Mouse (Mus musculus) CH12.LX (cell line): ENCODE results near the gene Brinp3. TPM values are rescaled to one million over a fixed set of nuclear protein-coding genes. Genes with fewer than 3 reads are reported as not detected.

Source experiments
- DNase-seq: peaks from one replicate; pipeline ENCODE4 v3.0.0-alpha.2; 2013; ENCODE audit errors: extremely low read depth
- H3K27ac ChIP-seq: 2 replicates; pipeline ENCODE4 v1.5.1; 2012; ENCODE audit warnings: low read depth, mild to moderate bottlenecking, control low read depth, moderate library complexity; ENCODE audit not compliant: insufficient read depth
- H3K27me3 ChIP-seq: replicated peaks from 2 replicates; pipeline ENCODE3; 2012; ENCODE audit warnings: inconsistent platforms
- H3K36me3 ChIP-seq, 2 experiments: replicated peaks in 1 of 2; 2 replicates each; pipeline versions ENCODE3 to v1.6.1; 2012; ENCODE audit warnings: inconsistent platforms in 1 of 2, low read length in 1 of 2, mild to moderate bottlenecking in 1 of 2, mixed read lengths in 1 of 2, moderate library complexity in 1 of 2; ENCODE audit not compliant: control insufficient read depth in 1 of 2, insufficient read depth in 1 of 2
- H3K4me1 ChIP-seq, 2 experiments: 2 replicates each; pipeline ENCODE4 v1.6.1; 2012; ENCODE audit warnings: inconsistent platforms in 1 of 2, moderate library complexity in 1 of 2; ENCODE audit not compliant: insufficient read depth in 2 of 2, control insufficient read depth in 1 of 2
- H3K4me2 ChIP-seq: 2 replicates; pipeline ENCODE4 v1.6.1; 2012; ENCODE audit warnings: low read depth, mild to moderate bottlenecking, control low read depth; ENCODE audit not compliant: poor library complexity, insufficient read depth, severe bottlenecking
- H3K4me3 ChIP-seq, 3 experiments: fragments of 150-350 bp in 1 of 3; sonication (generic) in 1 of 3; replicated peaks in 1 of 3; 2 replicates each; pipeline versions ENCODE3 to v1.5.1; 2011 to 2012; ENCODE audit warnings: low read depth in 2 of 3, low read length in 2 of 3, mild to moderate bottlenecking in 2 of 3, moderate library complexity in 2 of 3, control low read depth in 1 of 3, improper control_type of control experiment in 1 of 3, inconsistent platforms in 1 of 3, mixed read lengths in 1 of 3; ENCODE audit not compliant: poor library complexity in 1 of 3
- H3K79me2 ChIP-seq: replicated peaks from 2 replicates; pipeline ENCODE4 v1.6.1; 2012; ENCODE audit warnings: mild to moderate bottlenecking, moderate library complexity; ENCODE audit not compliant: control insufficient read depth, poor library complexity, insufficient read depth, severe bottlenecking; ENCODE audit errors: extremely low read depth
- H3K9ac ChIP-seq: 2 replicates; pipeline ENCODE4 v1.6.1; 2012; ENCODE audit warnings: low read depth, mild to moderate bottlenecking, control low read depth, moderate library complexity; ENCODE audit not compliant: insufficient read depth
- H3K9me3 ChIP-seq: replicated peaks from 2 replicates; pipeline ENCODE3; 2012; ENCODE audit warnings: low read length, inconsistent platforms, mixed read lengths
- CHD2 ChIP-seq: IDR thresholded peaks from 2 replicates; pipeline ENCODE4 v1.6.1; 2011; ENCODE audit warnings: low read length, improper control_type of control experiment
- ELF1 ChIP-seq: IDR thresholded peaks from 2 replicates; pipeline ENCODE4 v1.6.1; 2014; ENCODE audit warnings: low read depth, mild to moderate bottlenecking, inconsistent platforms, low read length, improper control_type of control experiment
- EP300 ChIP-seq: IDR thresholded peaks from 2 replicates; pipeline ENCODE4 v1.6.1; 2011; ENCODE audit warnings: low read length, improper control_type of control experiment
- HCFC1 ChIP-seq: IDR thresholded peaks from 2 replicates; pipeline ENCODE4 v1.6.1; 2012; ENCODE audit warnings: low read depth, mild to moderate bottlenecking, inconsistent platforms, low read length, improper control_type of control experiment
- IRF4 ChIP-seq: IDR thresholded peaks from 2 replicates; pipeline ENCODE4 v1.6.1; 2014; ENCODE audit warnings: low read depth, mild to moderate bottlenecking, inconsistent platforms, low read length, improper control_type of control experiment
- JUND ChIP-seq: conservative IDR thresholded peaks from 2 replicates; pipeline ENCODE4 v1.6.1; 2011; ENCODE audit warnings: low read depth, low read length, improper control_type of control experiment
- MAX ChIP-seq: IDR thresholded peaks from 2 replicates; pipeline ENCODE4 v1.6.1; 2011; ENCODE audit warnings: low read length, improper control_type of control experiment
- MEF2A ChIP-seq: IDR thresholded peaks from 2 replicates; pipeline ENCODE4 v1.6.1; 2014; ENCODE audit warnings: low read depth, mild to moderate bottlenecking, inconsistent platforms, low read length, improper control_type of control experiment, borderline replicate concordance
- MXI1 ChIP-seq: IDR thresholded peaks from 2 replicates; pipeline ENCODE4 v1.6.1; 2011; ENCODE audit warnings: mild to moderate bottlenecking, low read depth, low read length, improper control_type of control experiment
- NELFE ChIP-seq: IDR thresholded peaks from 2 replicates; pipeline ENCODE4 v1.6.1; 2011; ENCODE audit warnings: low read depth, low read length, improper control_type of control experiment
- NRF1 ChIP-seq: IDR thresholded peaks from 2 replicates; pipeline ENCODE4 v1.6.1; 2014; ENCODE audit warnings: low read depth, mild to moderate bottlenecking, inconsistent platforms, low read length, improper control_type of control experiment, moderate library complexity
- PAX5 ChIP-seq: IDR thresholded peaks from 2 replicates; pipeline ENCODE4 v1.6.1; 2012; ENCODE audit warnings: low read length, inconsistent platforms, mixed read lengths
- POLR2A ChIP-seq: IDR thresholded peaks from 2 replicates; pipeline ENCODE4 v1.6.1; 2011; ENCODE audit warnings: low read depth, mild to moderate bottlenecking, improper control_type of control experiment, low read length
- POLR2AphosphoS2 ChIP-seq: IDR thresholded peaks from 2 replicates; pipeline ENCODE4 v1.6.1; 2011; ENCODE audit warnings: low read depth, low read length, improper control_type of control experiment
- RCOR1 ChIP-seq: conservative IDR thresholded peaks from 2 replicates; pipeline ENCODE4 v1.6.1; 2012; ENCODE audit warnings: low read depth, mild to moderate bottlenecking, inconsistent platforms, low read length, improper control_type of control experiment
- SIN3A ChIP-seq: IDR thresholded peaks from 2 replicates; pipeline ENCODE4 v1.6.1; 2012; ENCODE audit warnings: low read length, improper control_type of control experiment, inconsistent platforms
- UBTF ChIP-seq: IDR thresholded peaks from 2 replicates; pipeline ENCODE4 v1.6.1; 2012; ENCODE audit warnings: low read depth, mild to moderate bottlenecking, inconsistent platforms, low read length, improper control_type of control experiment, moderate library complexity
- USF1 ChIP-seq: IDR thresholded peaks from 2 replicates; pipeline ENCODE4 v1.6.1; 2014; ENCODE audit warnings: low read depth, mild to moderate bottlenecking, inconsistent platforms, low read length, improper control_type of control experiment
- ZKSCAN1 ChIP-seq: IDR thresholded peaks from 2 replicates; pipeline ENCODE4 v1.6.1; 2012; ENCODE audit warnings: low read depth, inconsistent platforms, low read length, improper control_type of control experiment, borderline replicate concordance
- dilution Hi-C: fragments of 300-500 bp; cut with MboI; formaldehyde crosslinking; loops from 2 replicates; pipeline ENCODE4 v1.14.3; 2020; ENCODE audit warnings: low sequenced_read_pairs; ENCODE audit not compliant: extremely low pct_unique_long_range_greater_than_20kb, extremely low pct_ligation_motif_present
- in situ Hi-C: fragments of 300-500 bp; cut with MboI; formaldehyde crosslinking; loops from 3 replicates; pipeline ENCODE4 v1.14.3; 2019; ENCODE audit warnings: low sequenced_read_pairs, low pct_ligation_motif_present, low pct_unique_long_range_greater_than_20kb, mixed read lengths
- polyA plus RNA-seq: library from polyadenylated mRNA; unstranded; fragments of >175 nt; gene quantifications from 2 replicates; pipeline ENCODE4 v1.2.1, GENCODE M21; 2012; ENCODE audit warnings: low read depth; ENCODE audit not compliant: insufficient read length
- total RNA-seq, 2 experiments: library from RNA; depleted of rRNA; stranded (reverse); fragments of 300-350 nt in 1 of 2; fragments of >200 nt in 1 of 2; gene quantifications; 2 replicates each; pipeline ENCODE4 v1.2.3; 2012 to 2014

Gene Brinp3
- total and polyA plus RNA-seq, 3 experiments: not detected

DNA sequence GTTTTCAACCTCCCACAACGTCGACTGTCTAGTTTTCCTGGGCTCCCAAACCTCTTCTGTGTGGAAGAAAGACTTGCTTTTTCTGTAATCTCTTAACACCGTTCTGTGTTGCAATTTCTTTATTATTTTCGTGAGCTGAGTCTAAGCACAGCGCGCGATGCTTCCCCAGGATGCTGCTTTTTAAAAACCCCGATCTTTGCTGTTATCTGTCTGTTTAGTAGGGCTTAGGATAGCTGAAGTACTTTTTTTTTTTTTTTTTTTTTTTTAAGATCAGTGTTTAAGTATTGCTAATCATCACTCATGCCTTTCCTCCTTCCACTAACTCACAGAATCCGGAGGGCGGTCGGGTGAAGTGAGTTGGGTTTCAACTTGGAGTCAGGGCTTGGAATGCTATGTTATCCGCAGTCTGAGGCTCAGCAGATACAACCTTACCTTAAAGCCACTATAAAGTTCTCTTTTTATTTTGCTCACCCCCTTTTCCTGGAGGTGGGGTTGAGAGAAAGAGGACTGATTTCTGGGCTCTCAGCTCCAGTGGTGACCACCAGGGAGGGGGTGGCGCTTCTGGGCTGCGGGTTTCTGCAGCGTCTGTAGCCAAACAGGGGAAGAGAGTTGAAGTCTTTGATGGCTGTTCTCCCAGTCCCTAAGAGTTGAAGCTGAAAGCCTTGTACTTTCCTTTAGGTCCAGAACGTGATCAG, 3.7 kb downstream of the Brinp3 start:
- Histone ChIP-seq H3K4me1 (no peaks in the 10 kb centered on the region), H3K27me3 (no peaks in the 10 kb centered on the region), H3K4me2 (no peak overlapping the region), H3K9me3 (peaks cover 33% of the 10 kb centered on the region), H3K27ac (no peak overlapping the region), H3K4me3 (no peak overlapping the region), H3K9ac (no peak overlapping the region), H3K79me2 (no peaks in the 10 kb centered on the region), H3K36me3 (no peaks in the 10 kb centered on the region)
- dilution Hi-C loops: no loop called here
- TF ChIP-seq IRF4 (no peak), ZKSCAN1 (no peak), RCOR1 (no peak), NRF1 (no peak)
- DNase-seq: no peak
- in situ Hi-C loops: no loop called here

DNA sequence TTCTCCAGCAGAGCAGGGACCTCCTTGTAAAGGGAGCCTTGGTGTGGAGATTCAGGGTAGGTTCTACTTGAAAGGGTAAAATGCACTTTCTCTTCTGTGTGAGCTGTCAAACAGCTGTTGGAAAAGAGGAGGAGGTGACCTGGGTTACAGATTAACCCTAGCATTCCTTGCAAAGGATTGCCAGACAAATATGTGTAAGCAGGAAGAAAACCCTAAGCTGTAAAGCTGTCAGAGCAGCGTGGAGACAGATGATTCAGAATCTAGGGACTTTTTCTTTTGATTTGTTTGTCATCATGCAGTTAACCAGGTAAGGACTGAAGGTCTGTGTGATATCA, 4.2 kb downstream of the Brinp3 start:
- in situ Hi-C loops: no loop called here
- H3K36me3 ChIP-seq: no peaks in the 10 kb centered on the region
- peaks cover 33% of the 10 kb centered on the region for H3K9me3 ChIP-seq
- no peaks in the 10 kb centered on the region for H3K79me2 ChIP-seq
- dilution Hi-C loops: no loop called here
- DNase-seq: no peak
- no peak overlapping the region for H3K4me2 ChIP-seq
- no peak overlapping the region for H3K4me3 ChIP-seq
- H3K9ac ChIP-seq: no peak overlapping the region
- TF ChIP-seq EP300 (no peak), POLR2AphosphoS2 (no peak), RCOR1 (no peak), POLR2A (no peak), JUND (no peak)
- H3K27ac ChIP-seq: no peak overlapping the region
- H3K4me1 ChIP-seq: no peaks in the 10 kb centered on the region
- H3K27me3 ChIP-seq: no peaks in the 10 kb centered on the region

- H3K36me3 ChIP-seq: no peaks in the 10 kb centered on the region
- H3K79me2 ChIP-seq: no peaks in the 10 kb centered on the region
- no peak overlapping the region for H3K9ac ChIP-seq
- TF ChIP-seq USF1 (no peak), IRF4 (no peak), ZKSCAN1 (no peak), MXI1 (no peak), MEF2A (no peak), ELF1 (no peak), EP300 (no peak), HCFC1 (no peak), CHD2 (no peak), SIN3A (no peak), NRF1 (no peak), MAX (no peak), UBTF (no peak), PAX5 (no peak), NELFE (no peak)
- dilution Hi-C loops (no loop called here), in situ Hi-C loops (no loop called here)
- no peaks in the 10 kb centered on the region for H3K27me3 ChIP-seq
- H3K4me1 ChIP-seq: no peaks in the 10 kb centered on the region
- H3K27ac ChIP-seq: no peak overlapping the region
- H3K4me2 ChIP-seq: no peak overlapping the region
- H3K9me3 ChIP-seq: peaks cover 8% of the 10 kb centered on the region
- DNase-seq: no peak
- no peak overlapping the region for H3K4me3 ChIP-seq
These were observed 20.8 kb downstream of the Brinp3 start for GRCm38 (mm10) chr1:146515377-146515776.
